Mouse (Mus musculus): ENCODE results near the gene Ncor2. TPM values are rescaled to one million over a fixed set of nuclear protein-coding genes. Genes with fewer than 3 reads are reported as not detected.
A peak's percentile ranks its signal among the peaks of the same experiment; 100 is the strongest.

The Ncor2 gene
- polyA plus RNA-seq, 1 experiment from 2014 or later = 22.6 TPM

- peak overlapping the region; percentile 52; the same call in 1 of the 2 replicates for H3K9ac ChIP-seq (replicated peaks)
- H3K4me2 ChIP-seq (replicated peaks) = peak overlapping the region; percentile 32
- no peaks in the 10 kb centered on the region for H3K36me3 ChIP-seq
- peak; percentile 81 for ATAC-seq
- H3K4me1 ChIP-seq (replicated peaks) = peaks cover 96% of the 10 kb centered on the region
- peak overlapping the region; percentile 92 for H3K27ac ChIP-seq
- H3K27me3 ChIP-seq = no peaks in the 10 kb centered on the region
- H3K9me3 ChIP-seq = no peaks in the 10 kb centered on the region
- WGBS = 19% methylated on average over 17 of the region's 17 CpGs
- no peak overlapping the region for H3K4me3 ChIP-seq (replicated peaks)
Observed at GRCm38 (mm10) chr5:125151872-125152534, 27.0 kb downstream of the Ncor2 start.

- H3K4me3 ChIP-seq (replicated peaks) = no peak overlapping the region
- H3K9me3 ChIP-seq = no peaks in the 10 kb centered on the region
- WGBS = 17% methylated on average over 10 of the region's 10 CpGs
- peak overlapping the region; percentile 92 for H3K27ac ChIP-seq
- H3K27me3 ChIP-seq = no peaks in the 10 kb centered on the region
- peak; percentile 74 for ATAC-seq
- peak overlapping the region; percentile 52 for H3K9ac ChIP-seq (replicated peaks)
- H3K4me1 ChIP-seq (replicated peaks) = peaks cover 91% of the 10 kb centered on the region
- H3K36me3 ChIP-seq = no peaks in the 10 kb centered on the region
- H3K4me2 ChIP-seq (replicated peaks) = peak overlapping the region; percentile 32
Observed at GRCm38 (mm10) chr5:125150951-125151564, 28.0 kb downstream of the Ncor2 start.

- Histone ChIP-seq H3K4me2 (replicated peaks) (no peak overlapping the region), H3K4me3 (replicated peaks) (no peak overlapping the region), H3K9ac (replicated peaks) (peak overlapping the region; percentile 37; the same call in 1 of the 2 replicates), H3K4me1 (replicated peaks) (peaks cover 73% of the 10 kb centered on the region), H3K27ac (peak overlapping the region; percentile 69), H3K27me3 (no peaks in the 10 kb centered on the region), H3K9me3 (no peaks in the 10 kb centered on the region), H3K36me3 (no peaks in the 10 kb centered on the region)
- WGBS = 73% methylated on average over 17 of the region's 17 CpGs
- no peak for ATAC-seq
Observed at GRCm38 (mm10) chr5:125149142-125149541, 29.9 kb downstream of the Ncor2 start.

GRCm38 (mm10) chr5:125148686-125149085 is 30.3 kb downstream of the Ncor2 start:
- Histone ChIP-seq H3K27me3 (no peaks in the 10 kb centered on the region), H3K4me2 (replicated peaks) (no peak overlapping the region), H3K9me3 (no peaks in the 10 kb centered on the region), H3K27ac (peak overlapping the region; percentile 69), H3K4me1 (replicated peaks) (peaks cover 70% of the 10 kb centered on the region), H3K36me3 (no peaks in the 10 kb centered on the region), H3K9ac (replicated peaks) (no peak overlapping the region), H3K4me3 (replicated peaks) (no peak overlapping the region)
- no peak for ATAC-seq
- 76% methylated on average over 5 of the region's 5 CpGs for WGBS

GRCm38 (mm10) chr5:125148173-125148572 is 30.8 kb downstream of the Ncor2 start:
- no peak overlapping the region for H3K9ac ChIP-seq (replicated peaks)
- H3K36me3 ChIP-seq = no peaks in the 10 kb centered on the region
- H3K27ac ChIP-seq = peak overlapping the region; percentile 69; the same call in 1 of the 2 replicates
- peaks cover 70% of the 10 kb centered on the region for H3K4me1 ChIP-seq (replicated peaks)
- ATAC-seq = no peak
- H3K9me3 ChIP-seq = no peaks in the 10 kb centered on the region
- H3K27me3 ChIP-seq = no peaks in the 10 kb centered on the region
- 76% methylated on average over 10 of the region's 10 CpGs for WGBS
- no peak overlapping the region for H3K4me2 ChIP-seq (replicated peaks)
- H3K4me3 ChIP-seq (replicated peaks) = no peak overlapping the region

GRCm38 (mm10) chr5:125147124-125147523 is 31.9 kb downstream of the Ncor2 start:
- H3K9ac ChIP-seq (replicated peaks) = no peak overlapping the region
- no peak for ATAC-seq
- WGBS = 90% methylated on average over 5 of the region's 5 CpGs
- no peaks in the 10 kb centered on the region for H3K27me3 ChIP-seq
- no peak overlapping the region for H3K4me3 ChIP-seq (replicated peaks)
- H3K27ac ChIP-seq = no peak overlapping the region
- H3K9me3 ChIP-seq = no peaks in the 10 kb centered on the region
- no peaks in the 10 kb centered on the region for H3K36me3 ChIP-seq
- no peak overlapping the region for H3K4me2 ChIP-seq (replicated peaks)
- peaks cover 70% of the 10 kb centered on the region for H3K4me1 ChIP-seq (replicated peaks)

GRCm38 (mm10) chr5:125143114-125143872 is 35.7 kb downstream of the Ncor2 start:
- 88% methylated on average over 12 of the region's 12 CpGs for WGBS
- H3K4me1 ChIP-seq (replicated peaks) = peaks cover 73% of the 10 kb centered on the region
- no peak overlapping the region for H3K4me3 ChIP-seq (replicated peaks)
- no peaks in the 10 kb centered on the region for H3K36me3 ChIP-seq
- H3K9me3 ChIP-seq = no peaks in the 10 kb centered on the region
- no peak for ATAC-seq
- no peak overlapping the region for H3K4me2 ChIP-seq (replicated peaks)
- H3K9ac ChIP-seq (replicated peaks) = no peak overlapping the region
- H3K27ac ChIP-seq = peak overlapping the region; percentile 96; the same call in 1 of the 2 replicates
- no peaks in the 10 kb centered on the region for H3K27me3 ChIP-seq

- H3K27me3 ChIP-seq = no peaks in the 10 kb centered on the region
- H3K9ac ChIP-seq (replicated peaks) = peak overlapping the region; percentile 46; the same call in 1 of the 2 replicates
- H3K9me3 ChIP-seq = no peaks in the 10 kb centered on the region
- no peaks in the 10 kb centered on the region for H3K36me3 ChIP-seq
- WGBS = 44% methylated on average over 5 of the region's 5 CpGs
- H3K4me1 ChIP-seq (replicated peaks) = peaks cover 73% of the 10 kb centered on the region
- H3K4me2 ChIP-seq (replicated peaks) = peak overlapping the region; percentile 53; the same call in 1 of the 2 replicates
- peak overlapping the region; percentile 96 for H3K27ac ChIP-seq
- no peak for ATAC-seq
- no peak overlapping the region for H3K4me3 ChIP-seq (replicated peaks)
Observed at GRCm38 (mm10) chr5:125141916-125142315, 37.1 kb downstream of the Ncor2 start.

GRCm38 (mm10) chr5:125141525-125141880 is 37.5 kb downstream of the Ncor2 start:
- Histone ChIP-seq H3K9ac (replicated peaks) (peak overlapping the region; percentile 46), H3K36me3 (no peaks in the 10 kb centered on the region), H3K27me3 (no peaks in the 10 kb centered on the region), H3K27ac (peak overlapping the region; percentile 96), H3K9me3 (no peaks in the 10 kb centered on the region), H3K4me3 (replicated peaks) (0 out of 2 replicates have a peak overlapping the region, but pooled peaks have one; percentile 5), H3K4me1 (replicated peaks) (peaks cover 77% of the 10 kb centered on the region), H3K4me2 (replicated peaks) (peak overlapping the region; percentile 53)
- WGBS = 2% methylated on average over 7 of the region's 7 CpGs
- peak; percentile 71 for ATAC-seq

- Histone ChIP-seq H3K4me2 (replicated peaks) (peak overlapping the region; percentile 53), H3K27ac (peak overlapping the region; percentile 96), H3K36me3 (no peaks in the 10 kb centered on the region), H3K9ac (replicated peaks) (peak overlapping the region; percentile 70), H3K27me3 (no peaks in the 10 kb centered on the region), H3K9me3 (no peaks in the 10 kb centered on the region), H3K4me1 (replicated peaks) (peaks cover 78% of the 10 kb centered on the region), H3K4me3 (replicated peaks) (peak overlapping the region; percentile 14)
- peak; percentile 88 for ATAC-seq
- 2% methylated on average over 27 of the region's 27 CpGs for WGBS
Observed at GRCm38 (mm10) chr5:125140832-125141524, 38.0 kb downstream of the Ncor2 start.

- Histone ChIP-seq H3K4me1 (replicated peaks) (peaks cover 85% of the 10 kb centered on the region), H3K9me3 (no peaks in the 10 kb centered on the region), H3K9ac (replicated peaks) (peak overlapping the region; percentile 70), H3K4me3 (replicated peaks) (peak overlapping the region; percentile 14), H3K27me3 (no peaks in the 10 kb centered on the region), H3K27ac (peak overlapping the region; percentile 96), H3K36me3 (no peaks in the 10 kb centered on the region), H3K4me2 (replicated peaks) (peak overlapping the region; percentile 53)
- peak; percentile 57 for ATAC-seq
- 47% methylated on average over 19 of the region's 19 CpGs for WGBS
Observed at GRCm38 (mm10) chr5:125140151-125140699, 38.8 kb downstream of the Ncor2 start.
